ENCODE assay signal across 10 mouse cellular contexts in genomic region chr14:109891151-109891895, GRCm38 (mm10).
DNase-seq lines count a peak whose midpoint lies in the region; ATAC-seq and TF ChIP-seq lines count a peak whose summit lies in the region.
"Had no signal": no experiment of that assay in that cellular context is flagged by ENCODE, and none has a peak within 500 bp of the region (broad histone marks: within the 10 kb centered on the region; RNA-seq: fewer than 3 reads in every experiment).

No protein-coding gene starts in this region.

- DNase-seq in kidney, postnatal 0 days (ENCODE audit: low spot score): peak; percentile 54
- peak; percentile 34 for DNase-seq in MEL-GATA-1-ER (ENCODE audit: extremely low read depth, low read depth)
- DNase-seq in midbrain, embryonic 14.5 days: peak; percentile 69
- no peak for DNase-seq in ovary, postnatal 36 days (ENCODE audit: low spot score)
- DNase-seq in kidney, postnatal 10 days: no peak
- DNase-seq: heart, adult 11 months had no signal

- ATAC-seq in kidney, postnatal 0 days (replicated peaks; ENCODE audit: low FRiP score, low read depth): no peak
- no peak for ATAC-seq in kidney, embryonic 14.5 days (ENCODE audit: low FRiP score, low TSS enrichment)
- ATAC-seq in forebrain, embryonic 15.5 days (replicated peaks): 0 out of 2 replicates have a peak, but pooled peaks have one; percentile 53
- ATAC-seq in midbrain, embryonic 14.5 days (ENCODE audit: low FRiP score, low TSS enrichment): peak; percentile 63
- ATAC-seq in megakaryocyte-erythroid progenitor cell, adult 5-6 weeks (replicated peaks; ENCODE audit: low FRiP score, low TSS enrichment, poor library complexity, severe bottlenecking): no peak
- ATAC-seq: inflammation-experienced regulatory T-cells, adult 6 months had no signal

- no peak overlapping the region for H3K4me3 ChIP-seq in kidney, postnatal 0 days (replicated peaks; ENCODE audit: low read depth, low read length)
- H3K4me3 ChIP-seq in kidney, embryonic 14.5 days (ENCODE audit: low read length): no peak overlapping the region
- no peak overlapping the region for H3K4me3 ChIP-seq in forebrain, embryonic 15.5 days
- no peak overlapping the region for H3K4me3 ChIP-seq in midbrain, embryonic 14.5 days (replicated peaks; ENCODE audit: low read depth, low read length)

- no peak overlapping the region for H3K4me2 ChIP-seq in kidney, postnatal 0 days (ENCODE audit: low read length)
- no peak overlapping the region for H3K4me2 ChIP-seq in kidney, embryonic 14.5 days (replicated peaks; ENCODE audit: low read depth, low read length)
- H3K4me2 ChIP-seq in forebrain, embryonic 15.5 days (replicated peaks): no peak overlapping the region
- no peak overlapping the region for H3K4me2 ChIP-seq in midbrain, embryonic 14.5 days (ENCODE audit: low read length)

- H3K27ac ChIP-seq in kidney, postnatal 0 days: no peak overlapping the region
- no peak overlapping the region for H3K27ac ChIP-seq in kidney, embryonic 14.5 days (ENCODE audit: low read depth, low read length)
- no peak overlapping the region for H3K27ac ChIP-seq in forebrain, embryonic 15.5 days (replicated peaks)
- no peak overlapping the region for H3K27ac ChIP-seq in midbrain, embryonic 14.5 days (replicated peaks; ENCODE audit: low read depth, low read length)

- no peaks in the 10 kb centered on the region for H3K9me3 ChIP-seq in kidney, postnatal 0 days (replicated peaks; ENCODE audit: low read length)
- no peaks in the 10 kb centered on the region for H3K9me3 ChIP-seq in kidney, embryonic 14.5 days (ENCODE audit: control insufficient read depth, low read length)
- no peaks in the 10 kb centered on the region for H3K9me3 ChIP-seq in forebrain, embryonic 15.5 days
- no peaks in the 10 kb centered on the region for H3K9me3 ChIP-seq in midbrain, embryonic 14.5 days (ENCODE audit: control insufficient read depth, low read length)

- 68% methylated on average over 3 of the region's 3 CpGs for WGBS in kidney, postnatal 0 days
- WGBS in kidney, embryonic 14.5 days: 78% methylated on average over 3 of the region's 3 CpGs
- WGBS in forebrain, embryonic 15.5 days: 74% methylated on average over 3 of the region's 3 CpGs
- 73% methylated on average over 3 of the region's 3 CpGs for WGBS in midbrain, embryonic 14.5 days

- H3K9ac ChIP-seq in kidney, postnatal 0 days (ENCODE audit: low read depth, low read length): no peak overlapping the region
- no peak overlapping the region for H3K9ac ChIP-seq in kidney, embryonic 14.5 days (ENCODE audit: low read depth, low read length)
- H3K9ac ChIP-seq in forebrain, embryonic 15.5 days (replicated peaks): no peak overlapping the region
- no peak overlapping the region for H3K9ac ChIP-seq in midbrain, embryonic 14.5 days (replicated peaks; ENCODE audit: low read length)

- H3K36me3 ChIP-seq in kidney, postnatal 0 days (ENCODE audit: insufficient read depth, low read length): no peaks in the 10 kb centered on the region
- no peaks in the 10 kb centered on the region for H3K36me3 ChIP-seq in kidney, embryonic 14.5 days (ENCODE audit: control insufficient read depth, insufficient read depth, low read length)
- no peaks in the 10 kb centered on the region for H3K36me3 ChIP-seq in forebrain, embryonic 15.5 days
- H3K36me3 ChIP-seq in midbrain, embryonic 14.5 days (ENCODE audit: control insufficient read depth, insufficient read depth, low read length): no peaks in the 10 kb centered on the region

- peak; percentile 61 for TF ChIP-seq CTCF in kidney, postnatal 0 days (IDR thresholded peaks at IDR 0.05; ENCODE audit: low read depth)

- no peaks in the 10 kb centered on the region for H3K27me3 ChIP-seq in kidney, postnatal 0 days (ENCODE audit: insufficient read depth, low read length)
- no peaks in the 10 kb centered on the region for H3K27me3 ChIP-seq in kidney, embryonic 14.5 days (ENCODE audit: control insufficient read depth, insufficient read depth, low read length)
- H3K27me3 ChIP-seq in forebrain, embryonic 15.5 days: no peaks in the 10 kb centered on the region
- H3K27me3 ChIP-seq in midbrain, embryonic 14.5 days (ENCODE audit: control insufficient read depth, insufficient read depth, low read length): no peaks in the 10 kb centered on the region

- H3K4me1 ChIP-seq in kidney, postnatal 0 days (replicated peaks; ENCODE audit: insufficient read depth, low read length): no peaks in the 10 kb centered on the region
- H3K4me1 ChIP-seq in kidney, embryonic 14.5 days (ENCODE audit: control insufficient read depth, insufficient read depth, low read length): no peaks in the 10 kb centered on the region
- no peaks in the 10 kb centered on the region for H3K4me1 ChIP-seq in forebrain, embryonic 15.5 days
- no peaks in the 10 kb centered on the region for H3K4me1 ChIP-seq in midbrain, embryonic 14.5 days (ENCODE audit: control insufficient read depth, insufficient read depth, low read length)

Comparison
In these comparisons a context has a peak if more than half of its experiments do, and no peak if none do; other contexts are left out.
1. DNase-seq: peak in kidney, postnatal 0 days (single experiment), MEL-GATA-1-ER (single experiment) and midbrain, embryonic 14.5 days (single experiment); none in ovary, postnatal 36 days (single experiment) and kidney, postnatal 10 days (single experiment).
2. ATAC-seq: peak in forebrain, embryonic 15.5 days (single experiment) and midbrain, embryonic 14.5 days (single experiment); none in kidney, postnatal 0 days (single experiment), kidney, embryonic 14.5 days (single experiment) and megakaryocyte-erythroid progenitor cell, adult 5-6 weeks (single experiment).